Mouse (Mus musculus) 3T3-L1 (cell line): ENCODE measurements around the gene Zfp598.

Experiments
- DNase-seq: peaks from one replicate; pipeline ENCODE4 v3.0.0-alpha.2; 2015; ENCODE audit warnings: low read depth, low spot score

Gene Zfp598

GRCm38 (mm10) chr17:24669545-24670245 lies at the start of gene Zfp598:
TSS of gene Zfp598 (plus strand) at chr17:24669687.
- peak; percentile 89 for DNase-seq

- no peak for DNase-seq
Observed at GRCm38 (mm10) chr17:24625472-24625871, 44.0 kb upstream of the Zfp598 start.

DNA sequence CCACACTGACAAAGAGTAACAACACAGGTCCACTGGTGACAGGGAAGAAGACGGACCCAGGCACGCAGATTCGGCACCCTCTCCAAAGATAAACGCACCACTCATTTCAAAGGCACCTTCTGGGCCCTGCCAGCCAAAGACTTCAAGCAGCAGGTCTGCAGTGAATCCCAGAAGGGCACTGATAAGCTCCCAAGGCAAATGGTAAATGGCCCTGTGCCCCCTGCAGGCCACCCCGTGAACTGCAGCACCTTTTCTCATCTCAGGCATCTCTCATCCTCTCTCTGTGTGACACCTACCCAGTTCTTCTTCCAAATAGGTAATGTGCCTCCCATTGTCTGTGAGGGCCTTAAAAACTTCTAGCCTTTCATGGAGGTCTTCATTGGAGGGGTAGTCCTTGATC lies 40.8 kb upstream of the Zfp598 start:
- DNase-seq = peak; percentile 87

DNA sequence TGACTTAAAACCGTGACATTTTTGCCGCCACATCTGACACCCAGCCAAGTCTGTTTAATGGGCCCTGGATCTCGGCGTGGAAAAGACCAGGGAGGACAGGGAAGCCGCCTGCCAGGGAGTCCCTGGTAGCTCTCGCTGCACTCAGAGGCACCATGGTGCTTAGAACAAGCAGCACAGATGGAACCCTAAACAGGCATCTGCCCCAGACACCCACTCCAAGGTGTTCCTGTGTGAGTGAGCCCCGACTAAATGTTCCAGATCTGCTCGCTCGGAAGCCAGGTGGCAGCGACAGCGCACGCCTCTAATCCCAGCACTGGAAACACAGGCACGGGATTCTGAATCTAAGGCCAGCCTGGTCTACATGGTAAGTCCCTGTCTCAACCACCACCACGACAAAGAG lies 39.4 kb upstream of the Zfp598 start:
- DNase-seq = no peak

DNA sequence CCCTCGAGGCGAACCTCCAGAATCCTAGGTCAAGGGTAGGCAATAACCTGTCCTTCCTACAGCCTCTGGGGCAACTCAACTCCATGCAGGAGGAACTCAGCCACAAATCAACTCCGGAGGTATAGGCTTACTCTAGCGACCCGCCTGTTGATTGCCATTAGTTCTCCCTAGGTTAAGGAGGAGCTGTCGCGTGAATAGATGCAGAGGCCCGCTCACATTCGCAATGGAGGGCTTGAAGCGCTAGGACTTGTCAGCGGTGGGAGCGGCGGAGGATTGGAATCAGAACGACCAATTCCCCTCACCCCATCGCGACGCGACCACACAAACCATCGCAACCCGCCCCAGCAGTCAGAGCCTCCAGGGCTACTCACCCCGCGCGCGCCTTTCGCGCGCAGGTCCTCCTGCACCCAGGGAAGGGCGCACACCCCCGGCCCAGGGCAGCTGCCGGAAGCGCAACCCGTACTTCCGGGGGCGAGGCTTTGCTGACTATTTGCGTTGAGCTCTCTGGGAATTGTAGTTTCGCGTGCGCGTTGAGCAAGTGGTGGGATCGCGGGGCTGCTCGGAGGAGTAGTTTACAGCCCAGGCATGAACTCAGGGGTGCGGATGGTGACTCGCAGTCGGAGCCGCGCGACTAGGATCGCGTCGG lies 37.2 kb upstream of the Zfp598 start, which contains the start of the genes Tsc2 and Nthl1:
Gene Tsc2 (minus strand): TSS at position 464 of the 646 bp plus-strand sequence.
Gene Nthl1 (plus strand): TSS at position 514 of the 646 bp plus-strand sequence.
- peak; percentile 88 for DNase-seq

- peak; percentile 85 for DNase-seq
Observed at GRCm38 (mm10) chr17:24632813-24633449, 36.6 kb upstream of the Zfp598 start.

DNA sequence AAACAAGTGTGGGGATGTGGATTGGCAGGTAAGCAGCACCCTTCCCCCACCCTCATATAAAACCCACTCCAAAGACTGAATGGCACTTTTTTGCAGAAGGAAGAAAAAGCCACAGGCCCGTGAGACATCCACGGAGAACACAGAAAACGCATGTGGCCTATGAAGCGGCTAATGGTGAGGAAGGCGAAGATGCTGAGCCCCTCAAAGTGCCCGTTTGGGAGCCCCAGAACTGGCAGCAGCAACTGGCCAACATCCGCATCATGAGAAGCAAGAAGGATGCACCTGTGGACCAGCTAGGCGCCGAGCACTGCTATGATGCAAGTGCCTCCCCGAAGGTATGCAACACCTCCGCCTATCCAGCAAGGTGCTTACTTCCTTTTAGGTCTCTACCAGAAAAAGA lies 35.7 kb upstream of the Zfp598 start:
- no peak for DNase-seq

DNA sequence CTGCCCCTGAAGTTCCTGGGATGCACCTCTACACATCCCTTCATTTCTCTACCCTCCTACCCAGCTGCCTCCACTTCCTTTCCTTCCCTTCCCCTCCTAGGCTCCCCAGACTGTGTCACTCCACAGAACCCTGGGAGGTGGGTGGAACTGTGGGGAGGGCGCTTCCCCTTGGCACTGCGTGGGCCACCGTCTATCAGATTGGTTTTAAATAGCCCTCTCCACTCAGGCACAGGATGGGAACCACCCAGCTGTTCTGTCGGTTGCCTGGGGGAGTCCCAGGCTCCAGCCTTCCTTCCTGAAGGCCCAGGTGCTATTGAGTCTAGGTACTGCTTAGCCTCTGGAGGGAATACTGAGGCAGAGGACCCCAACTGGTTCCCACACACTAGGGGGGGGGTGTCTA lies 34.5 kb upstream of the Zfp598 start:
- DNase-seq = no peak

DNA sequence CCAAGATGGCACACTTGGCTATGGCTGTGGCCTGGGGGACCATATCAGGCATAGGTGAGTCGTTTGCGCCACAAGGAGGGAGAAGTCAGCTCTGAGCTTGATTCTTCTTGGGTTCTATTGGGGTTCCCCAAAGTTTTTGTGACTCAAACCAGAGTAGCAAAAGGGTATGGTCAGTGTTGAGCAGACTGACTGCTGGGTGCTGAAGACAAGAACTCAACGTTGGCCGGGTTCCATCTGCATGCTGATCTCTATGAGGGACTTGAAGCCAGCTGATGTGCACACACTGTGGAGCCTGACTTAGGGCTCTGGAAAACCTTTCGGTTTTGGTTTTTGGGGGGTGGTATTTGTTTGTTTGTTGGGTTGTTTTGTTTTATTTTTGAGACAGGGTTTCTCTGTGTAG lies 33.8 kb upstream of the Zfp598 start:
- no peak for DNase-seq

DNA sequence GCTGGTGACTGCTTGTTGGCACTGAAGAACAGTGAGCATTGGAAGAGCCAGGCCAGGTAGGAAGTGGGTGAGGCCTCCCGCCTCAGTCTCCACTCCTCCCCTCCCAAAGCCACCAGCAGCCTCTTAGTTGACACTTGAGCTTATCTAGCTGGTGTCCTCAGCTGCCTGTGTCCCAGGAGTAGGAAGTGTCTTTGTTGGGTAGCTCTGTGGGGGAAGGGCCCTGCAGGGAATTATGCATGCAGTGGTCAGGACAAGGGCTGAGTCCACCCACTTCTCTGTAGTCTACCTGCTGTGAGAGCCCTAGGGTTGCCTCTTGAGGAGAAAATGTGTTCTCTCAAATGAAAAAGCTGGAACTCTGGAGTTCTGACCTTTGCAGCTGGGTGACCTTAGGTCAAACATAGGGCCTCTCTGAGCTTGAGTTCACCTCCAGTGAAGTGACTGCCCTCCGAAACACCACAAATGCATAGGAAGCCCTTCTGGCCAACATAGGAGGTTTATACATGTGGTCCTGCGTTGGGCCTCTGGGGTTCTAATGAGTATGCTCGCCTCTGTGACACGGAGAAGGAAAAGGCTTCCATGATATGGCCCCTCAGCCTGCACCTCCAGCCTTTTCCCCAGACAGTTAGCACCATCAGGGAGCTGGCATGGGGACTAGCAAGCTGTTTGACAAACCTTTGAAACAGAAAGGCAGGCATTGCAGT lies 32.6 kb upstream of the Zfp598 start:
- DNase-seq = no peak

GRCm38 (mm10) chr17:24638214-24638613 lies 31.3 kb upstream of the Zfp598 start:
- DNase-seq = no peak

DNA sequence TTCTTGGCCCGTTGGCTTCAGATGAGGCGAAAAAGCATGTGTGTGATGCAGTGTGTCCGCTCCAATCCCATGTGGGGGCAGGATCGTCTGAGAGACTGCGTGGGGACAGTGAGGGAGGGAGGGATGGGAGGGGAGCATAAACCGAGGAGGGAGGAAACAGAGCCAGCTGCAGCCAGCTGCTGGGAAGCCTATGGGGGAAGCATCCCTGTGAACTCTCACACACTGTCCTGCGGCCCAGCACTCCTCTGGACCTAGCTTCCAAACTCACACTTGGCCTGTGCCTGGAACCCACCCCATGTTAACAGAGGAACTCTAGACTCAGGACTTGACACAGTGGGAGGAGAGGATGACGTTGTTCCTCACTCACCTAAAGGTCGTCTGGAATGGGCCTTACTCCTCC lies 30.6 kb upstream of the Zfp598 start:
- no peak for DNase-seq

- DNase-seq = peak; percentile 58
Observed at GRCm38 (mm10) chr17:24639571-24639988, 29.9 kb upstream of the Zfp598 start.

GRCm38 (mm10) chr17:24640119-24640518 lies 29.4 kb upstream of the Zfp598 start:
- DNase-seq = no peak

DNA sequence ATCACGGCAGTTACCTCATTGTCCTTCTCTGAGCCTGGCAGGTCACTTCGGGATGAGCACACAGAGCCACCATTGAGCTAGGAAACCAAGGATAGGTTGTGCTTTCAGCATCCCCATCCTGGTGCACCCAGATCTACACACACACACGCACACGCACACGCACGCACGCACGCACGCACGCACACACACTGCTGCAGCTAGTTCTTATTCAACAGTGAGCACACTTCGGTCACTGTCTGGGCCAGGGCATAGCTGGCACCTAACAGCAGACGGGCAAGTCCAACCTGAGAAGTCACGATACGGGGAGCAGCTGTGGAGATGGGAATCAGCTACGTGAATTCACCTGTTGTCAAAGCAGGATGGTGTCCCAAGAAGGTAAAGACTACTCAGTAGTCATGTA lies 28.9 kb upstream of the Zfp598 start:
- no peak for DNase-seq

GRCm38 (mm10) chr17:24641944-24642343 lies 27.5 kb upstream of the Zfp598 start:
- no peak for DNase-seq

DNA sequence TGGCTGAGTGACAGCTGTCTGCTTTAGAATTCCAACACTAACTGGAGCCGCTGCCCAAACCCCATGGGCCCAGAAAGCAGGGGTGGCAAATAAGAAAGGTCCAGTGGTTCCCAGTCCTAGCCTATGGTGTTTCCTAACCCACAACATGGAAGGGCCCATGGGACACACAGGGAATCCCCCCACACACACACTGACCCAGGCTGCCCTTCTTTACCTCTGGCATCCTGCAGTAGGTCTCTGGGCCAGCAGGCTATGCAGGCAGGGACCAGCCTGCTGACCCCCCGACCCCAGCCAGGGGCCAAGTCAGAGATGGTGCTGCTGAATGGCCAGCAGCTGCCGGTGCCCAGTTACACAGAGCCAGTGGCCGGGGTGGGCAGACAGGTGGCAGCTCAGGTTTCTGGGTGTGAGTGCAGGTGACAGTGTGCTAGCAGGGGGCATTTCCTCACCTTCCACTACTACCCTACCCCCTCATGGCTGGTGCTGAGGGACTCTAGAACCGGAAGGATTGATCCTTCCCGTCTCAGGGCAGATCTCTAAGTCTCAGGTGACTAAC lies 26.6 kb upstream of the Zfp598 start:
- no peak for DNase-seq

DNA sequence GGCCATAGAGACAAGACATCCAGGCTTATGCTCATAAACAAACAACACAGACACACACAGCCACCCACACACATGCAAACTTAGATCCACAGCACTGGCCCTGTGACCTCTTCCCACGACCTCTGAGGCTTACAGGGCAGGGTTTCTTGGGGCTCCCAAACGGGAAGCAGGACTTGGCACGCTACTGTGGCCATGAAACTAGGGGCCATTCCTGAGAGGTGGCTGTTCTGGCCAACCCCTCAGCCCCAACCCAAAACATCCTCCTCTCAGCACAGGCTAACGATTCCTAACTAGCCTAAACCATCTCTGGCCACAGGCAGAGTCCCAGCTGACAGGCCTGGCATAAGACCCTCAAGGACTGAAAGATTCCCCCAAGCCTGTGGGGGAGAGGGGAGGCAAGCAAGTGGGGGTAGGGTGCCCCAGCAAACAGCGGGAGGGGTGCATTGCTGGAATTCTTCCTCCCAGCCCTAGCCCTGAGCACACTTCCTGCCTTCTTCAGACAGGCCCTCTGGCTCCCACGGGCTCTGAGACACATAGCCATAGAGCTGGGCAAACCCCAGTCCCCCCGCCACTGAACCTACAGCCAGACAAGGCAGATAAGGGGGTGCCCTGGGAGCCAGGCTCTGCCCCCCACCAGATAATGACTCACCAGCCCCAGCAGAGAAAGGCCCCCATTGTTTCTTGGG lies 25.3 kb upstream of the Zfp598 start:
- peak; percentile 47 for DNase-seq

DNA sequence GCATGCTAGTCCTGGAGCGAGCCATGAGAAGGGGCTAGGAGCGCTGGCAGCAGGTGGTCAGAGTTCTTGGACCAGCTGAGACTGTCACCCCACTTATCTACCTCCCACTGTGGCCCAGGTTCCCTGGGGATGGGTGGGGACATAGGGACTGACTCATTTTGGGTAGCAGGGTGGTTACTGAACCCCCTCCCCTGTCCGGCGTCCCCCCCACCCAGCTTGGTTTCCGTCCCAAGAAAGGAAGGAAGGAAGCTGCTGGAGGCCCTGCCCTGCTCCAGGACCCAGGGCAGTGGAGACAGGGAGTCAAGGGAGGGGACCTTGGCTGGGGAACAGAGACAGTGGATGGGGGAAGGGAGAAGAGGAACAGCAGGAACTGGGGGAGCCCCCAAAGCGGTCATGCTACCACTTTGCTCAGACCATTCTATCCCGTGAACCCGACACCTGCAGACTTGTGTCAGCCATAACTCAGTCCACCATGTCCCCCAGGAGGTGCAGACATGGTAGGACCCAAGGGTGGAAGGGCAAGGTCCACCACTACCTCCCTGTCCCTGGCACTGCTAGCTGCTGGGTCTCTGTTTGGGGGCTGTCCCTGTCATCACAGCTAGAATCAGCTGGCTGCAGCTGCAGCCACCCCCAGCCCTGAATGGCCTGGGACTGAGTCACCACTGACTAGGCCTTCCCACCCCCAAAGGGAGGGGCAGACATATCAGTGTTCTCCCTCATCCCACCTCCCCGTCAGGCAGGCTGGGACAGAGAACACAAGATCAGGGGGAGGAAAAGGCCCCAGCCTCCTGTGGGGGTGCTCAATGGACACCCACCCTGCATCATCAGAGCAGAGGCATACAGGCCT lies 24.4 kb upstream of the Zfp598 start:
- peak; percentile 54 for DNase-seq

DNA sequence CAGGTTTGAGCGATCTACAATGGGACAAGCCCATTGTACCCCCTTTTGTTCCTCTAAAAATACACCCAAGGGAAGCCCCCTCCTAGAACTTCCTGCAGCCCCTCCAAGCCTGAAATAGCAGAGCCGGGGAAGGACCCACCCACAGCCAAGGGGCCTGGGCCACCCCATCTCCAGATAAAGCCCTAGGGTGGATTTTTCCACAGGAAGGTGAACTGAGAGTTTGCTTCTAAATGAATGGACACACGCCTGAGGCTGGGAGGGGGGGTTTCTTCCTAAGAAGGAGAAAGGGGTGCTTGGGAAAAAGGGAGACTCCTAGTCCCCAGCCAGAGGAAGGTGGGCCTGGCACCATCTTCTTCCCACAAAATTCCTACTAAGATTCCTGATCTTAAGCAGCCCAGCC lies 23.6 kb upstream of the Zfp598 start:
- DNase-seq = no peak
